Mouse (Mus musculus): ENCODE measurements around the gene Nid2.

The Nid2 gene

GRCm38 (mm10) chr14:19751025-19751771 is at the start of gene Nid2:
Nid2 (plus strand) TSS chr14:19751265.
- DNase-seq (ENCODE audit: low read depth, low spot score) = no peak

- DNase-seq (ENCODE audit: low read depth, low spot score) = no peak
Measured at GRCm38 (mm10) chr14:19701546-19701945, 49.5 kb upstream of the Nid2 start.

GRCm38 (mm10) chr14:19705649-19706048 is 45.4 kb upstream of the Nid2 start:
- no peak for DNase-seq (ENCODE audit: low read depth, low spot score)

GRCm38 (mm10) chr14:19706454-19706853 is 44.6 kb upstream of the Nid2 start:
- no peak for DNase-seq (ENCODE audit: low read depth, low spot score)

- DNase-seq (ENCODE audit: low read depth, low spot score) = no peak
Measured at GRCm38 (mm10) chr14:19706997-19707396, 44.1 kb upstream of the Nid2 start.

- no peak for DNase-seq (ENCODE audit: low read depth, low spot score)
Measured at GRCm38 (mm10) chr14:19707721-19708507, 43.2 kb upstream of the Nid2 start.

GRCm38 (mm10) chr14:19709161-19709560 is 41.9 kb upstream of the Nid2 start:
- DNase-seq (ENCODE audit: low read depth, low spot score) = no peak

- DNase-seq (ENCODE audit: low read depth, low spot score) = no peak
Measured at GRCm38 (mm10) chr14:19711771-19712170, 39.3 kb upstream of the Nid2 start.

GRCm38 (mm10) chr14:19713067-19713466 is 38.0 kb upstream of the Nid2 start:
- DNase-seq (ENCODE audit: low read depth, low spot score) = no peak

GRCm38 (mm10) chr14:19719077-19719476 is 32.0 kb upstream of the Nid2 start:
- DNase-seq (ENCODE audit: low read depth, low spot score) = no peak

- no peak for DNase-seq (ENCODE audit: low read depth, low spot score)
Measured at GRCm38 (mm10) chr14:19720044-19720611, 30.9 kb upstream of the Nid2 start.

- no peak for DNase-seq (ENCODE audit: low read depth, low spot score)
Measured at GRCm38 (mm10) chr14:19728278-19728677, 22.8 kb upstream of the Nid2 start.

GRCm38 (mm10) chr14:19728737-19729136 is 22.3 kb upstream of the Nid2 start:
- no peak for DNase-seq (ENCODE audit: low read depth, low spot score)

GRCm38 (mm10) chr14:19732097-19732496 is 19.0 kb upstream of the Nid2 start:
- no peak for DNase-seq (ENCODE audit: low read depth, low spot score)

GRCm38 (mm10) chr14:19733490-19734282 is 17.4 kb upstream of the Nid2 start:
- no peak for DNase-seq (ENCODE audit: low read depth, low spot score)

GRCm38 (mm10) chr14:19735303-19735702 is 15.8 kb upstream of the Nid2 start:
- no peak for DNase-seq (ENCODE audit: low read depth, low spot score)

GRCm38 (mm10) chr14:19737568-19737967 is 13.5 kb upstream of the Nid2 start:
- no peak for DNase-seq (ENCODE audit: low read depth, low spot score)

- DNase-seq (ENCODE audit: low read depth, low spot score) = no peak
Measured at GRCm38 (mm10) chr14:19738094-19738843, 12.8 kb upstream of the Nid2 start.

- DNase-seq (ENCODE audit: low read depth, low spot score) = no peak
Measured at GRCm38 (mm10) chr14:19739416-19740146, 11.5 kb upstream of the Nid2 start.

GRCm38 (mm10) chr14:19740147-19740738 is 10.8 kb upstream of the Nid2 start:
- DNase-seq (ENCODE audit: low read depth, low spot score) = no peak
